Mouse (Mus musculus) left cerebral cortex, adult 2 months (tissue): ENCODE measurements at regions not wholly inside any gene's neighbourhood (a gene's known extent, or its start where the extent isn't known, plus 50 kb on each side); places are given as distances from the start of the nearest gene placed in this dataset.

Source experiments
- DNase-seq, 2 experiments: peaks; one replicate each; pipeline ENCODE4 v3.0.0; 2021 to 2022; ENCODE audit warnings: low spot score in 2 of 2, mixed read lengths in 1 of 2; ENCODE audit errors: extremely low spot score in 1 of 2
- H3K27ac ChIP-seq: fragments of 200-600 bp; 2 replicates; pipeline ENCODE4 v1.8.1; 2022
- H3K4me3 ChIP-seq: fragments of 200-600 bp; 2 replicates; pipeline ENCODE4 v1.8.1; 2022
- CTCF ChIP-seq: fragments of 200-600 bp; IDR thresholded peaks from 2 replicates; pipeline ENCODE4 v1.8.1; 2022; ENCODE audit warnings: antibody characterized with exemption, mild to moderate bottlenecking, moderate library complexity
- intact Hi-C: fragments of 180-260 bp; cut with DNase I; formaldehyde crosslinking; loops from one replicate; pipeline ENCODE4 v1.15.1; 2025

DNA sequence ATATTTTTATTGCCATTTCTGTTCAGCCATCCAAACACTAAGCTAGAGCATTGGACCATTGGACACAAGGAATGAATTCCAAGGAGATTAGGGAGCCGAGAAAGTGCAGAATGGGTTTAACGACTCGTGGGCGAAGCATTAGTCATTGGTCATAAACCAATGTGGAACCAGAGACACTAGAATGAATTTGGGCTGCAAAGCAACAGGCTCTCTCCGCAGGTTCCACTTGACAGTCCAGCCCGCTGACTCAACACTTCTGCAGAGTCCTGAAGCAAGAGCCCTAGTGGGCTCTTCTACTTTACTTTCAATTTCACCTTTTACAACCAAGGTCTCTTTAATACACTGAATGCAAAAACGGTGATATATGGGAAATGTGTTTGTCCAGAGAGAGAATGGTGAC is 388.0 kb downstream of the Atp23 start:
- TF ChIP-seq CTCF, result no peak
- no peak overlapping the region for H3K27ac ChIP-seq
- intact Hi-C loops, result no loop called here
- DNase-seq, result no peak
- H3K4me3 ChIP-seq, result no peak overlapping the region

DNA sequence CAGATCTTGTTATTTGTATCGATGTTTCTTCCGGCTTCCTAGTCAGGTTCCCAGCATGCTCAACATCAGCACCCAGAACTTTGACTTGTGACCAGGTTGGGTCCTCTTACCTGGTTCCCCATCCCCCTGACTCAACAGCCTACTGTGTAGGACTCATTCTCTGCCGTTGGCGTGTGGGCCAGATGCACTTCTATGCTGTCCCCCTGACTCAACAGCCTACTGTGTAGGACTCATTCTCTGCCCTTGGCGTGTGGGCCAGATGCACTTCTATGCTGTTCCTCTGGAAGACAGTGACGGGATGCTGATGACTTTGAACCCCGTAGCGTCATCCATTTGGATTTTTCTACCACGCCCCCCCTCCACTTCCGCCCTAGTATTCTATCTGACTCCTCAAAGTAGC is 389.6 kb downstream of the Atp23 start:
- DNase-seq, result peak; percentile 97 to 100
- Histone ChIP-seq H3K27ac (no peak overlapping the region), H3K4me3 (no peak overlapping the region)
- no peak for TF ChIP-seq CTCF
- intact Hi-C loops, result no loop called here

DNA sequence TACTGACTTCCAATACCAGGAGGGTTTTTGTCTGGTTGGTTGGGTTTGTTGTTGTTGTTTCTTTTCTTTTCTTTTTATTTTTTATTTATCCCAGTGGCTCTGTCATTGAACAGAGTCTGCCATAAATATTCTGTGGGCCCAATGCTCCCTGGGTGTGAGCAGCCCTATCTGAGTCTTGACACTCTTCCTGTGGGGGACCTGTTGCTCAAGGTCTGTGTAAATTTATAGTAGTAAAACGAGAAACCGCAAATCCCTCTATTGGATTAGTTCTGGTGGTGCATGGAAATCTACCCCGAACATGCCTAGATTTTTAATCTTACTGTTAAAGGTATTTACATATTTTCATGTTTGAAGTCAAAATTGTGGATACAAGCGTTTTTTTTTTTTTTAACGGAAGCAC is 395.2 kb downstream of the Atp23 start:
- intact Hi-C loops, result no loop called here
- no peak for DNase-seq
- H3K4me3 ChIP-seq, result no peak overlapping the region
- TF ChIP-seq CTCF, result no peak
- H3K27ac ChIP-seq, result no peak overlapping the region

- no peak for TF ChIP-seq CTCF
- Histone ChIP-seq H3K27ac (no peak overlapping the region; the same call in 1 of the 2 replicates), H3K4me3 (no peak overlapping the region)
- DNase-seq, result no peak
- intact Hi-C loops, result no loop called here
These were observed 399.0 kb downstream of the Atp23 start for GRCm38 (mm10) chr10:126502013-126502688.

DNA sequence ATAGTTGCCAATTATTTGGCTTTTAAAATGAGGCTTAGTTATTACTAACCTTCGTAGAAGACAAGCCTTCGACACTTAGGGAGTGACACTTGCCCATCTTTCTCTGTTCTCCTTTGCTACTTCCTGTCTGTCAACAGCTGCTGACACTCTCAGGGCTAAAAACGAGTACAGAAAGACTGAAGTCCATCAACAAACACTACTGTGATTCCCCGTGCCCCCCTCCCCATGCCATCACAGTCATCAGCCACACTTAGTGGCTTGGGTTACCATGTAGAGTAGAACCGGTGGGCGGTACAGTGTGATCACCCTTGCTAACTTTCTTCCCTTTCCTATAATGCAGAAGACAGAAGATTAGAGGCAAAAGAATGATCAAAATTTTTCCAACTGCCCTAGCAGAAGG is 402.4 kb downstream of the Atp23 start:
- intact Hi-C loops, result no loop called here
- DNase-seq, result no peak
- Histone ChIP-seq H3K4me3 (no peak overlapping the region), H3K27ac (no peak overlapping the region)
- TF ChIP-seq CTCF, result no peak

- H3K27ac ChIP-seq, result no peak overlapping the region
- intact Hi-C loops, result no loop called here
- H3K4me3 ChIP-seq, result no peak overlapping the region
- TF ChIP-seq CTCF, result no peak
- DNase-seq, result no peak
These were observed 407.4 kb downstream of the Atp23 start for GRCm38 (mm10) chr10:126493734-126494133.

GRCm38 (mm10) chr10:126492211-126492610 is 408.9 kb downstream of the Atp23 start:
- DNase-seq, result no peak
- TF ChIP-seq CTCF, result no peak
- Histone ChIP-seq H3K27ac (no peak overlapping the region), H3K4me3 (no peak overlapping the region)
- intact Hi-C loops, result no loop called here

GRCm38 (mm10) chr10:126485129-126485528 is 416.0 kb downstream of the Atp23 start:
- no peak for TF ChIP-seq CTCF
- intact Hi-C loops, result loop anchor here (1.0 kb wide), 1 partner anchor 360 kb away; no protein-coding TSS in a partner anchor
- no peak overlapping the region for H3K4me3 ChIP-seq
- peak in 1 of 2 experiments; percentile 17 for DNase-seq
- peak overlapping the region; percentile 75 for H3K27ac ChIP-seq

DNA sequence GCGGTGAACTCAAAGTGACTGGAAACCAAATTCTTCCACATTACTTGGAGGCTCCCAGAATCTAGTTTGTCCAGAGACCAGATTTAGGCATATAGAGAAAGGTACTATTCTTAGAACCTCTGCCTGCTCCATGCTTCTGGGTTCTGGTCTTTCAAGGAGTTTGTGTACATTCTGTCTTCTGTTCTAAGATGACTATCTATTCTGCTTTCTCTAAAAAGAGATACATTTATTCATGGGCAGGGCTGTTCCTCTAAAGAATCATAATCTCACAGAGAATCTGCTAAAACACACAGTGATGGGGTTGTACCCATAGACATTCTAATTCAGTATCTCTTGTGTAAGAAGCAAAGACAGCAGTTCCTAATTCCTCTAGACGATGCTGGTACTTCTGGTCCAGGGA is 417.7 kb downstream of the Atp23 start:
- H3K27ac ChIP-seq, result peak overlapping the region; percentile 75; the same call in 1 of the 2 replicates
- no peak for DNase-seq
- intact Hi-C loops, result no loop called here
- H3K4me3 ChIP-seq, result no peak overlapping the region
- TF ChIP-seq CTCF, result no peak

DNA sequence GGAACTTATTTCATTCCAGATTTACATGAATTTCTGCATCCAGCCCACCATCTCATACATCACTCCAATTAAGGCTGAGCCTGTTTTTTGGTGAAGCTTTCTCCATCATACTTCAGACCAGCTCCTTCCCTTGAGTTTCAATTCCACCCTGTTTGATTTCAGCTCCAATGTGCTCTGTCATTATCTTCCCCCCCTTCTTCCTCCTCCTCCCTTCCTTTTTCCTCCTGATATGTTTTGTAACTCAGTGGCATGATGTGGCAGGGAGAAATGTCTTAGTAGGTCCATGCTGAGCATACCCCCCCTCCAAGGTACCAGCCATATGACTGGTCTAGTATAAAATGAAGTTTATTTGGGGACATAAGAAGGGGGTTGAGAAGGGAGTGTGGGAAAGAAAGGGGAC is 420.8 kb downstream of the Atp23 start:
- DNase-seq, result no peak
- no peak for TF ChIP-seq CTCF
- Histone ChIP-seq H3K27ac (no peak overlapping the region), H3K4me3 (no peak overlapping the region)
- intact Hi-C loops, result no loop called here

GRCm38 (mm10) chr10:126479743-126480142 is 421.4 kb downstream of the Atp23 start:
- intact Hi-C loops, result no loop called here
- DNase-seq, result no peak
- no peak for TF ChIP-seq CTCF
- Histone ChIP-seq H3K4me3 (no peak overlapping the region), H3K27ac (no peak overlapping the region)

DNA sequence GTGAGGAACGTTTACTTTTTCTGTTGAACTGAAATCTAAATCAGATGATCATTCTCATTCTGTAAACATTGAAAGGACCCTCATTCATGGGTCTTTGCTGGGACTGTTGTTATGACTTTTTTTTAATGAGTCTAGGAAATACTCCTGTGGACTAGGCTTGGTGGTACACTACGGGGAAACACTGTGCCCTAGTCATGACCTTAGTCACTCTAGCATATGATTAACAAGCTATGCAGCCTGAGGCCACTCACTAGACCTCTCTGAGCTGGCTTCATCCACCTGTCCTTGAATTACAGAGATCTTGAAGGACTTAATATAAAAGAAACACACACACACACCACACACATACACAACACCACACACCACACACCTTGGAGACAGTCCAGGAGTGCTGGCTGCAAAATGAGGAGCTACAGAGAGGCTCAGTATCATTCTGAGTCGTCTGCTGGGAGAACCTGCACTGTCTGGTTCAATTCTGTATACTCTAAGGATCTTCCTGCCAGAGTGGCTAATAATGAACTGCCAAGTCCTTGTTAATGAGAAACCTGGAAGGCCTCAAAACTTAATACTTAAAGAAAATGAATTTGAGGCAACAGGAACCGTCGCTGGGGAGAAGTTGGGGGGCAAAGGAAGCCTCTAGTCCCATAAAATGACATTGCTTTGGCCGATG is 428.0 kb downstream of the Atp23 start:
- no peak overlapping the region for H3K4me3 ChIP-seq
- intact Hi-C loops, result no loop called here
- no peak for TF ChIP-seq CTCF
- H3K27ac ChIP-seq, result no peak overlapping the region
- no peak for DNase-seq
